Mouse (Mus musculus): ENCODE data around the gene Notch1. TPM values are rescaled to one million over a fixed set of nuclear protein-coding genes. Genes with fewer than 3 reads are reported as not detected.

The Notch1 gene
- polyA plus RNA-seq, 1 experiment from 2014 or later: 2.1 TPM

DNA sequence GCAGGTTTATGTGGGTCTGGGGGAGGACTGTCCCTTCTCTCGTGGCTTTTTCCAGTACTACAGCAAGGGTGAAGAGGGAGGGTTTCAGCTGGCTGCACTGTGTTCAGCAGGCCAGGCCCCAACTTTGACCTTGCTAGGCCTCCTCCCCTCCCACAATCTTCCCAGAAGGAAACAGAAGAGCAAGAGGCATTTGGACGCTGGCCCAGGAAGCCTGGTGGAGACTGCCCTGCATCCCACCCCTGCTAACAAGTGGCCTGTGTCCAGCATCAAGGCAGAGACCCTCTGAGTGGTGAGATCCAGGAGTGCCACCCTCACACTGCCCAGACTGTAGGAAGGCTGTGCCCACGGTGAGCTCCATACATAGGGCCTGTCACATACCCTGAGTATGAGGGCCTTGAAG, 27.8 kb upstream of the Notch1 start:
- Histone ChIP-seq H3K4me3 (ENCODE audit: low read depth, low read length) (no peak overlapping the region), H3K4me1 (ENCODE audit: insufficient read depth) (peaks cover 12% of the 10 kb centered on the region), H3K27me3 (ENCODE audit: insufficient read depth, low read length) (no peaks in the 10 kb centered on the region), H3K27ac (ENCODE audit: low read depth) (peak overlapping the region; percentile 18; the same call in 1 of the 2 replicates), H3K4me2 (ENCODE audit: low read depth, low read length) (no peak overlapping the region), H3K9ac (replicated peaks) (no peak overlapping the region), H3K36me3 (replicated peaks; ENCODE audit: insufficient read depth, low read length) (no peaks in the 10 kb centered on the region), H3K9me3 (ENCODE audit: low read length) (no peaks in the 10 kb centered on the region)
- WGBS (ENCODE audit: insufficient replicate concordance): 47% methylated on average over 3 of the region's 3 CpGs
- DNase-seq: peak; percentile 36
- peak; percentile 40 for ATAC-seq
- TF ChIP-seq CTCF (IDR thresholded peaks at IDR 0.05; ENCODE audit: low read depth) (no peak), EP300 (IDR thresholded peaks at IDR 0.05; ENCODE audit: low read depth) (no peak)

DNA sequence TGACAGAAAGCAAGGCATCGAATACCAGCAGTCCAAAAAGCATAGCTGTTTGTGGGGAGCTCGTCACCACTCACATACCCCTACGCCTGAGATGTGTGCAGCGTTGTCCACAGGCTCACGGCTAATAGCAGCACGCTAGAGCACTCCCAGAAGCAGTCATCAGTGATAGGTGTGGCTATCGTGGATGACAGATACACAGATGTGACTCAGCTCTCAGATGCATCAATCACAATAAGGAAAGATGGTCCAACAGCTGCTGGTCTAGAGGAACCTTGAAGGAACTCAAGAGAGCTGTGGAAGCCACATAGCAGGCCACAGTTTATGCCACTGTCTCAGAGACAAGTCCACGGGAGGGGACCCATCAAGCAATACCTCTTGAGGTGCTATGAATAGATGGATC, 27.3 kb upstream of the Notch1 start:
- H3K4me3 ChIP-seq (ENCODE audit: low read depth, low read length): no peak overlapping the region
- H3K27ac ChIP-seq (ENCODE audit: low read depth): peak overlapping the region; percentile 18; the same call in 1 of the 2 replicates
- 67% methylated on average over 8 of the region's 8 CpGs for WGBS (ENCODE audit: insufficient replicate concordance)
- H3K4me2 ChIP-seq (ENCODE audit: low read depth, low read length): no peak overlapping the region
- no peak overlapping the region for H3K9ac ChIP-seq (replicated peaks)
- H3K9me3 ChIP-seq (ENCODE audit: low read length): no peaks in the 10 kb centered on the region
- H3K4me1 ChIP-seq (ENCODE audit: insufficient read depth): peaks cover 8% of the 10 kb centered on the region
- ATAC-seq (no peak), DNase-seq (no peak)
- no peak for TF ChIP-seq CTCF (IDR thresholded peaks at IDR 0.05; ENCODE audit: low read depth)
- no peaks in the 10 kb centered on the region for H3K36me3 ChIP-seq (replicated peaks; ENCODE audit: insufficient read depth, low read length)
- no peaks in the 10 kb centered on the region for H3K27me3 ChIP-seq (ENCODE audit: insufficient read depth, low read length)

DNA sequence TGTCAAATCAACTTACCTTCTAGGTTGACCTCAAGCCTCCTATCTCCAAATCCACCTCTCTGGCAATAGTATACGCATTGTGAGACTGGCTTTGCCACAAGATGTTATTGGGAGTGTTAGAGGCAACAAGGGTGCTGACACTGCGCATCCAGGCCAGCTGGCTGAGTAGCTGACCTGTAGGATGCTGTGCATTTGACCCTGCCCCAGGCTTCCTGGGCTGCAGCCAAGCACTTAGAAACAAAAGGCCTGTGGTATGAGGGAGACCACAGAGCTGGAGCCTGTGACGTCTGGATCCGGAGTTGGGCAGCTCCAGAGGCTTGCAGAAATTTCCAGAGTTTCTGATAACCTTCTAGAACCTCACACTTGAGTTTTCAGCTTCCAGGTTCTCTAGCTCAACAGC, 26.7 kb upstream of the Notch1 start:
- no peaks in the 10 kb centered on the region for H3K27me3 ChIP-seq (ENCODE audit: insufficient read depth, low read length)
- H3K9ac ChIP-seq (replicated peaks): no peak overlapping the region
- no peaks in the 10 kb centered on the region for H3K9me3 ChIP-seq (ENCODE audit: low read length)
- H3K4me3 ChIP-seq (ENCODE audit: low read depth, low read length): no peak overlapping the region
- H3K4me1 ChIP-seq (ENCODE audit: insufficient read depth): 0 out of 2 replicates have a peak, but pooled peaks cover 3% of the 10 kb centered on the region
- no peaks in the 10 kb centered on the region for H3K36me3 ChIP-seq (replicated peaks; ENCODE audit: insufficient read depth, low read length)
- DNase-seq: peak; percentile 34
- no peak for ATAC-seq
- WGBS (ENCODE audit: insufficient replicate concordance): 54% methylated on average over 4 of the region's 4 CpGs
- TF ChIP-seq EP300 (IDR thresholded peaks at IDR 0.05; ENCODE audit: low read depth) (0 out of 2 replicates have a peak, but pooled peaks have one; percentile 19), CTCF (IDR thresholded peaks at IDR 0.05; ENCODE audit: low read depth) (no peak)
- H3K4me2 ChIP-seq (ENCODE audit: low read depth, low read length): no peak overlapping the region
- H3K27ac ChIP-seq (ENCODE audit: low read depth): peak overlapping the region; percentile 18; the same call in 1 of the 2 replicates

DNA sequence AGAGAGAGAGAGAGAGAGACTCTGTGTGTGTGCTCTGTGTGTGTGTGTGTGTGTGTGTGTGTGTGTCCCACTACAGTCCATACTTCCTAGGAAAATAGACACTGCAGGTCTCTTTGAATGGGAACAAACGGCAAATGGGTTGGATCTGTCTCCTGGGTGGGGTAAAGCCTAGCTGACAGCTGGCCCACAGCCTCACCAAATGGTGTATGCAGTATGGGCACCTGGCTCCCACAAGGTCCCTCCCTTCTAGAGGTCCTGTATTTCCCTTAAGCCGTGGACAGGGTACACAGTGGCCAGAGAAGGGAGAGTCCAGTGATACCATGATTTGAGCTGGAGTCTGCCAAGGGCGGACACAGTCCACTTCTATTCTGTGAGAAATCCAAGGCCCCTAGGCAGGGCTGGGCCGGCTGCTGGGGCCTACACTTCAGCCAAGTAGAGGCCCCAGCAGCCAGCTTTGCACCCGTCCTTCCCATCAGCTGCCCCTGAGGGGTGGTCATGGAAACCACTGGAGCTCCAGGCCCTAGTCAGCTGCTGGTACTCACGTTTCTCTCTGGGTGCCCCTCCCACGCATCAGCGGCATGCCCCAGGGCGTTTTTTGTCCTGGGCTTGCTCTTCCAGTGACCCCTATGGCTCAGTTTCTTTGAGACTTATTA, 24.9 kb upstream of the Notch1 start:
- Histone ChIP-seq H3K4me1 (ENCODE audit: insufficient read depth) (0 out of 2 replicates have a peak, but pooled peaks cover 3% of the 10 kb centered on the region), H3K27ac (ENCODE audit: low read depth) (no peak overlapping the region), H3K9ac (replicated peaks) (no peak overlapping the region), H3K9me3 (ENCODE audit: low read length) (no peaks in the 10 kb centered on the region), H3K4me2 (ENCODE audit: low read depth, low read length) (no peak overlapping the region), H3K4me3 (ENCODE audit: low read depth, low read length) (no peak overlapping the region), H3K27me3 (ENCODE audit: insufficient read depth, low read length) (no peaks in the 10 kb centered on the region), H3K36me3 (replicated peaks; ENCODE audit: insufficient read depth, low read length) (no peaks in the 10 kb centered on the region)
- ATAC-seq: no peak
- 65% methylated on average over 9 of the region's 9 CpGs for WGBS (ENCODE audit: insufficient replicate concordance)
- TF ChIP-seq CTCF (IDR thresholded peaks at IDR 0.05; ENCODE audit: low read depth) (no peak), EP300 (IDR thresholded peaks at IDR 0.05; ENCODE audit: low read depth) (no peak)
- no peak for DNase-seq

DNA sequence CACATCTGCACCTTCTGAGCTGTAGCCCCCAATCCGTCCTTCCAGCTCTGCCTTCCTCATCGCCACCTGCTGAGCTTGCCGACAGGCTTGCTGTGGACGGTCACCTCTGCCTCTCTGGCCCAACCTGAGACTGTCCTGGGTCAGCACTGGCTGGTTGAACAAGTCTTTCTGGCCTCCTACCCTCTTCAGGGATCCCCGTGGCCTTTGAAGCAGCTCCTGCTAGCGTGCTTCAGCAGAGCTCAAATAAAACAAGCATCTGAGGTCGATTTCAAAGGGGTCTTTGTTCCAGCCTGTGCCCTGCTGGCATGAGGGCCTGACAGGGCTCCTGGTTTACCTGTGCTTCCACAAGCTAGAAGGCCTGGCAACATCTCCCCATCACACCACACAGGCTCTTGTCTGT, 24.3 kb upstream of the Notch1 start:
- Histone ChIP-seq H3K9ac (replicated peaks) (no peak overlapping the region), H3K4me2 (ENCODE audit: low read depth, low read length) (no peak overlapping the region), H3K36me3 (replicated peaks; ENCODE audit: insufficient read depth, low read length) (no peaks in the 10 kb centered on the region), H3K27ac (ENCODE audit: low read depth) (no peak overlapping the region), H3K9me3 (ENCODE audit: low read length) (no peaks in the 10 kb centered on the region), H3K4me1 (ENCODE audit: insufficient read depth) (0 out of 2 replicates have a peak, but pooled peaks cover 3% of the 10 kb centered on the region), H3K27me3 (ENCODE audit: insufficient read depth, low read length) (no peaks in the 10 kb centered on the region), H3K4me3 (ENCODE audit: low read depth, low read length) (no peak overlapping the region)
- ATAC-seq (no peak), DNase-seq (no peak)
- 72% methylated on average over 7 of the region's 7 CpGs for WGBS (ENCODE audit: insufficient replicate concordance)
- TF ChIP-seq CTCF (IDR thresholded peaks at IDR 0.05; ENCODE audit: low read depth) (no peak), EP300 (IDR thresholded peaks at IDR 0.05; ENCODE audit: low read depth) (no peak)

DNA sequence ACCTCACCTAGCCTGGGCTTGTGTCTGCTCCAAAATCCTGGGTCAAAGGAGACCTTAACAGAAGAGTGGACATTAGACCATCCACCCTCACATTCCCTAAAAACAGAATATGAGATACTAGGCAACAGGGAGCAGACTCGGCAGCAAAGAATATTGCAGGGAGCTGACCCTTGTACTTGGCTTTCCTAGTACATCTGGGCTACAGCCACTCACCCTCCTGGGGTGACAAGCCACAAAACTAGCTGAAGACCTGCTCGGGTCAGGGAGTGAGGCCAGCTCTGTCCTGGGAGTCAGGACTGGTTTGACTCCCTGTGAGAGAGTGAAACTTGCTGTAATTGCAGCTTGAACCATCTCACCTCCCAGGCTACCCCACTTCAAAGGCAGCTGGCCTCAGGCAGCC, 23.1 kb upstream of the Notch1 start:
- Histone ChIP-seq H3K27me3 (ENCODE audit: insufficient read depth, low read length) (no peaks in the 10 kb centered on the region), H3K4me2 (ENCODE audit: low read depth, low read length) (no peak overlapping the region), H3K36me3 (replicated peaks; ENCODE audit: insufficient read depth, low read length) (no peaks in the 10 kb centered on the region), H3K9ac (replicated peaks) (no peak overlapping the region), H3K9me3 (ENCODE audit: low read length) (no peaks in the 10 kb centered on the region), H3K27ac (ENCODE audit: low read depth) (no peak overlapping the region), H3K4me1 (ENCODE audit: insufficient read depth) (peaks cover 13% of the 10 kb centered on the region), H3K4me3 (ENCODE audit: low read depth, low read length) (no peak overlapping the region)
- 48% methylated on average over 2 of the region's 2 CpGs for WGBS (ENCODE audit: insufficient replicate concordance)
- ATAC-seq (no peak), DNase-seq (no peak)
- TF ChIP-seq CTCF (IDR thresholded peaks at IDR 0.05; ENCODE audit: low read depth): no peak
- TF ChIP-seq EP300 (IDR thresholded peaks at IDR 0.05; ENCODE audit: low read depth): no peak

Data from liver, postnatal 0 days (tissue).